Mouse (Mus musculus) CD4-positive, CD25-positive, alpha-beta regulatory T cell, adult 2 months (primary cell): Measurements from ENCODE around the gene Col19a1.
"Not testable (repeated sequence)": the region's sequence is repeated elsewhere in the genome, so short reads cannot be mapped to it uniquely, and the experiment has no call there.

ENCODE experiments used
- DNase-seq: peaks from one replicate; pipeline ENCODE4 v3.0.0-alpha.2; 2012; ENCODE audit warnings: low read depth, low spot score

Col19a1 gene

DNA sequence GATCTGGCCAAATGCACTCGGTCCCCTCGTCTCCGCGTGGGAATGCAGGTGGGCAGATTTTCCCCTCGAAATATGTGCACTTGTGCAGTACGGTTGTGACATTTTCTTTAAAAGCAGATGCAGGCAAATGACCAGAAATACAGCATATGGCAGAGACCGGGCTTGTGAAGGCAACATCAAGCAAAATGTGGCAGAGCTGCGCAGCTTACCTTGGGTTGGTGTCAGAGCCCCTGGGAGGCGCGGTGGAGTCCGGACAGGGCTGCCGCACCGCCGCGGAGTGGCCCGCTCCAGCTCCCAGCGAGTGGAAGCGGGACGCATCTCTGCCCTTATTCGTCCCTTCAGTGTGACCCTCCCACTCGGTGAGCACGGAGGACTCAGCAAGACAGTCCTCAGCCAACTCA is at the start of gene Col19a1:
Col19a1 (minus strand) TSS at position 332 of the 401 bp plus-strand sequence.
- DNase-seq, result no peak

DNA sequence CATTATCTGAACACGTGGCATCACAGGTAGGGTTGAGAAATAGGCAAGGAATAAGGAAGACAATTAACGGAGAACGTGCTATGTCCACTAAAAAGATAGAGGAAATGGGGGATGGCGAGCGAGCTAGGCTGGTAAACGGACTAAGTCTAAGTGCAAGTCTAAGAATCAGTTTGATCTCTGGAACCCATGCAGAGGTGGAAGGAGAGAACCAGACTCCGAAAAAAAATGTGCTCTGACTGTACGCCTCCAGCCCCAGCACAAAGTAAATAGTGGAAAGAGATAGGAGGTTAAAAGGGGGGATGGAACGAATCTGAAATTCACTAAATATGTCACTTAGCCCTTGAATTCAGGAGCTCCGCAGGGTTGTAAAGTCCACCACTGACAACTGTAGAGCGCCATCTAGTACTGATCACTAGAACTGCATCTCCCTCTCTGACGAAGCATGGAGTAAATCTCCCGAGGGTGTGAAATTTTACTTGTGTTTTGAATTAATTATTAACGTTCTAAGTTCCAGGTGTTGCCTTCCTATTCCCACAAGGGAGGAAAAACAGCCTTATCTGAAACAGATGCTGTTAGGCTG is 46.4 kb upstream of the Col19a1 start:
- DNase-seq, result no peak

DNA sequence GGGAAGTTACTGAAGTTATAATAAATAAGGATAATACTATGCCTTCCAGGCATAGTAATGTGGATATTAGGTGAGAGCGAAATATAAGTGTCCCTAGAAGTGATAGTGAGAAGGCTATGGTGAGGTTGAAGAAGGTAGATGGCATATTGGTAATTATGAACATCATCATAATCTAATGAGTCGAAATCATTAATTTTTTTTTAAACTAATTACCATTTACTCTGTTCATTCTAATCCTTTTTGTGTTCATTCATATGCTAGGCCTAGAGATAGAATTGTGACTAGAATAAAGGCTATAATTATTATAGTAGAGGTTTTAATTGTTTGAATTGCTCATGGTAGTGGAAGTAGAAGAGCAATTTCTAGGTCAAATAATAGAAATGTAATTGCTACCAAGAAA is 25.3 kb upstream of the Col19a1 start:
- not testable (repeated sequence) for DNase-seq

DNA sequence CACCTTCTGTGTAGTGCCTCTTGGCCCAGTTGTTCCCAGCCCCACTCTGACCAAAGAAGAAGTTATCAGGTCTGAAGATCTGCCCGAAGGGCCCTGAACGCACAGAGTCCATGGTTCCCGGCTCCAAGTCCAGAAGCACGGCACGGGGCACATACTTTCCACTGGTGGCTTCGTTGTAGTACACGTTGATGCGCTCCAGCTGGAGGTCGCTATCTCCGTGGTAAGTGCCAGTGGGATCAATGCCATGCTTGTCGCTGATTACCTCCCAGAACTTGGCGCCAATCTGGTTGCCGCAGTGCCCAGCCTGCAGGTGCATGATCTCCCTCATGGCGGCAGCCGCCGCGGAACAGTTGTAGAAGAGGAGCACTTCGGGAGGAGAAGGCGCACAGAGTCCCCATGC is 7.8 kb upstream of the Col19a1 start:
- no peak for DNase-seq

DNA sequence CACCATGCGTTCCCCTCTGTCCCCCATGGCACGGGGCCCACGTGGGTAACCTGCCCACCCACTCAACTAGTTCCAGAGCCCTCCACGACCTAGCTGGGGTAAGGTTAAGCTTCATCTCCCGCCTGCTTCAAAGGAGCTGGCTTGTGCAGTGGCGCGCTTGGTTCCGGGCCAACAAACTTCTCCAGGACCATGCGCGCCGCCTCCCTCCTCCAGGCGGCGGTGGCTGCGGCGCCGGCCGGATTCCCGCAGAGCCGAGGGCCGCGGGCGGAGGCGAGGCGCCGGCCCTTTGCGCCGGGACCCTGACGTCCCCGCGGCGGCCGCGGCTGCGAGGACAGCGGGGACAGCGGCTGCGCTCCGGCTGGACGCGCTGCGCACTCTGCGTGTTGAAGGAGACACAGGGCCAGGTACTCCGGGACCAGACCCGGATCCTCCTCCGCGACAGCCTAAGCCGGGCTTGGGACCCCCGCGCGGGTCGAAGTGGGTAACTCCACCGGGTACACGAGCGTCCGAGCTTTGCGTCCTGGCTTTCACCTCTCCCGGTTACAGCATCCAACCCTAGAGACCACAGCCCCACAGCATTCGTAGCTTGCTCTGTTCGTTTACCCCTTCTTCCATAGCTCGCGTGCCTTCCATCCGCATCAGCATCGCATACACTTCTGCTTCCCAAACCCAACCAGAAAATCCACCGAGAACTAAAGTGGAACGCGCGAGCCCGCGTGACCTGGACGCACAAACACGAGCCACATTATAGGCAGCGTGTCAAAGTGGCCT is 717 bp downstream of the Col19a1 start:
- DNase-seq, result no peak

DNA sequence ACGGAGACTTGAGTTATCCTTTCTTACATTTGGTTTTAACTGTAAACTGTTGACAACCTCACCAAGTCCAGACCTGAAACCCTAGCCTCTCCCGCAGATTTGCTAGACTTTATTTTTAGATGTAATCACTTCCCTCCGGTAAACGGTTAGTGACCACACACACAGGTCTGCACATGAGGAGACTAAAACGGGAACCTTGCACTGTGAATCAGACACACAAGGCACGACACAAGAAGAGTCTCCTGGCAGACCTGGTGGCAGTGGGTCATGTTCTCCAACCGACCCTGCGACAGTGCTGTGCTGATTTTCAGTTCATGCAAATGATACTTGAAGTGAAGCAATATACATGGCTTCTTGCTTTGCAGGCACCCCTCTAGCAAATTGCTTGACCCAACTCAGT is 14.7 kb downstream of the Col19a1 start:
- DNase-seq, result no peak

DNA sequence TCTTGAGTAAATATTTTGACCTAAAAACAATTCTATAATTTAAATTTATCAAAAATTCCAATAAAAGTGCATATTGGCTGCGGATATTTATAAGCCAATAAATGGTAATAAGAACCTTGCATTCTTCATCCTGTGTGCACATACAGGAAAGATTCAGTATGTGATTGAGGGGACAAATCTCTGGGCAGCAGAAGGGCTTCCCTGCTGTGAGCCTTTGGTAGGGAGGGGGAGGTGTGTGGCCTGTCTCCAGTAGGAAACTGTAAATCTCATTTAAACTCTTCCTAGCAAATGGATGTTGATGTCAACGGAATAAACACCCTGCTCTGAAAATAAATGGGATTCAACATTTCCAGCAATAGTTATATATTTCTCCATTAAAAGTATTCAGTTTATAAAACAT is 23.2 kb downstream of the Col19a1 start:
- no peak for DNase-seq

DNA sequence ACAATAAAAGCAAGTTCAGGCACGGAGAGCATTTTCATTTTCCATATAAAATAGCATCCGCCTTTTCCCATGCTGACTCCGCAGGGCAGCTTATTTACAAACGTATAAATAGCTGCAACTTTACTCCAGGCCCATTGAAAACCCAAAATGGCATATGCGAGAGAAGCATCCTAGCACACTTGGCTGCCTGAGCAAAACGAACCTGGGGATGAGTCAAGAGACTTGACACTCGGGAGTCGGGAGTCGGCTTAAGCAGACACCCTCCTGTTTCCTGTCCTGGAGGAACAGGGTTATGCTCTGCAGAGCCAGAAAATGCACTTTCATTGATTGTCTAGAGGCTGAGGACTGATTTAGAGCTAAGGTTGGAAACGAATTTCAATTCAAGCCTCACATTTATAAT is 29.3 kb downstream of the Col19a1 start:
- DNase-seq, result no peak

DNA sequence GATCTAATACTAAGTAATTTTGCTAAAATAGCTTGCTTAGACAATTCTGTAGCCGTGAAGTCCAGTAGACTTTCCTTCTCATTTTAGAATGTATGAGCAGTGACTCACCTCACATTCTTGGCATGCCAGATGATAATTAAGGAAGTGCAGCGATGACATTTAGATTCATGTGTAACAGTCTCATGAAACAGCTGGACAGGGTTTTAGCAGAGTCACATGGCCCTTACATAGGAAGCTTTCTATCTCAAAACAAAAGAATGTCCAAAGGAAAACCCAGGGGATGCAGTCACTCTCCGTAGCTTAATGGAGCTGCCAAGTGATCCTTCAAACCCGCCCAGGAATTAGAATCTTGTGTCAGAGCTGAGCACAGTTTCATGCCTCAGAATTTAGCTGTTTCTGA is 33.8 kb downstream of the Col19a1 start:
- no peak for DNase-seq

DNA sequence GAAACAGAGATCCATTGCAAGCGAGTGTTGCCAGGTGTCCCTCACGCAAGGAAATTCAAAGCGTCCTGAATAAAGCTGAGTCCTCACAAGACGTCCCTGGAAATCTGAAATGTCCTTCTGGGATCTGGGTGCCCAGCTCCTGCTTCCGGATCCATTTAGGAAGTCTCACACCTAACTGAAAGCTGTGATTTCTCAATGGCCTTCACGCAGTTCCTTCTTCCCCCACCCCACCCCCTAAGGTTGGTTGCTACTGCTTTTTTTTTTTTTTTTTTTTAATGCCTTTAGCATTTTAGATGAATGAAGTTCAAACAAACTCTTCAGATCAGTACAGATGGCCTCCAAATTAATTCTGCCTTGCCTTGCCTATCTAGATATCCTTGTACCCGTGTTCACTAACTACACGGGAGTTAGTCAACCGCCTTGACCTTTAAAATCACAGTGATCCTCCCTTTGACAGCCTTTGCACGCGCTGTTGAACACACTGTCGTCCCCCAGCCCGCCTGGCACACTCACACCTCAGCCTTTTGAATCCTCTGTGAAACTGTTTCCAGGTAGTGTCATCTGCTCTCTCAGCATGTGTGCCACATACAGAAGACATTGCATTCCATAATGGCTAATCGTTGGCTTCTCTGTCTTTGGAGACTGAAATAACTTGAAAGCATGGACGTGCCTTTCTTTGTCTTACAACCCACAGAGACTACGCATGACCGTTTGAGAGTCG is 36.6 kb downstream of the Col19a1 start:
- DNase-seq, result no peak

DNA sequence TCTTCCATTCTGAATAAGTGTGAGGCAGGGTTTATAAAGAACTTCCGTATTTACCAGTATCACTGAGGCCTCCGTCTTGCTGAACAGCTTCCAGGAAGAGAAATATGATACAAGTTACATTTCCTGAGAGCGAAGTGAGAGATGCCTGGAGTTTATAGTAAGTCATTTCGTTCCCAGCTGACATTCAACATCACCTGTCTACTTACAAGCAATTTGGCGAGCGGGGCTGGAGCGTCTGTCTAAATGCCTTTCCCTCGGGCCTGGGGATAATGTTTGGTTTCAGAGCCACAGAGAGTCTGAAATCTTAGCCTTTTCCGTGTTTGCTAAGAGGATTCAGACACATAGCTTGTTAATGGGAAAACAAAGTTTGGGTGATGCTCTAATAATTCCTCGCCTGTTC is 37.2 kb downstream of the Col19a1 start:
- no peak for DNase-seq

DNA sequence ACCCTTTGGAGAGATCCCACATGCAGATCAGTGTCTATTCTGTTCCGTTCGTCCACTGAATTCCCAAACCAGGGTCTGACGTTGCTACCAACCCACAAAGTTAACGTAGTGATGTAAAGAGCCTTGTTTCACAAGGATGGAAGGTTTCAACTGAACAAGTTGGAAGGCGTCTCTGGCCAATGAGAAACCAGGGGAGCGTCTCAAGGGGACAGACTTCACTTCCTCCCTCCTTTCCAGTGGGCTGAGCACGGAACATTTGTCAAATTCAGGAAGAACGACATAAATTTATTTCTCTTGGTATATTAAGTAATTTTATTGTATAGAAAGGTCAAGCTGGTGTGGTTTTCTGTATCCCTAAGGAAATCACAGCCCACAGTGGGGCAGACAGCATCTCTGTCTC is 38.2 kb downstream of the Col19a1 start:
- DNase-seq, result no peak

DNA sequence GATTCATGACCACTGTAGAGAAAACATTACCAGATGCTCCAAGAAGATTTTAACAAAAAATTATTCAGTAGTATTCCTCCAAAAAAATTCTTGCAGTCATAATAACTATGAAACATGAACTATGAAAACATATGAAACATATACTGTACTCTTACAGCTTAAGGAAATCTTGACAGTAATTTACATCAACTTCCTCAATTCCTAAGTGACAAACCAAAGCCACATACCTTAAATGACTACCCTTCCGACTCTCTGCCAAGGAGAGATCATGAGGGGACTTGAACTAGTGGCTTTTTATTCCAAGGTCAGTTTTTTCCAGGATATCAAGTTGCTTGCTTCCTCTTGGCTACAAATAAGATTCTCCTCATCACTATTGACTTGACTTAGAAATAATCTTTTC is 39.7 kb downstream of the Col19a1 start:
- DNase-seq, result no peak

DNA sequence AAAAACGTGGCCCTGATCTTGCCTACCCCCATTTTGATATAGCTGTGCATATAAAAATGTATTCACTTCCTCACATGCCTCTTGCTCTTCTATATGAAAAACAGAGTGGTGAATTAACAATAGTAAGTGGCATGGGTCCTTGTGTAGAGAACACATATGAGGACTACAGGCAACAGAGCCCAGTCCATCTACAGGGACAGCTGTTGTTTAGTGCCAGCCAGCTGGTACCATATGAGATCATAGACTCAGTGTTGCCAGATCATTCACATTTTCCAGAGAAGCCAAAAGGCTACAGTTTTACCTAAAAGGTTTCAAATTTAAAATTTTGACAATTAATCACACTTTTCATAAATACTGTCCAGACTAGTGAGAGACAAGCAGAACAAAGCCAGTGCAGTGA is 47.4 kb downstream of the Col19a1 start:
- DNase-seq, result no peak

DNA sequence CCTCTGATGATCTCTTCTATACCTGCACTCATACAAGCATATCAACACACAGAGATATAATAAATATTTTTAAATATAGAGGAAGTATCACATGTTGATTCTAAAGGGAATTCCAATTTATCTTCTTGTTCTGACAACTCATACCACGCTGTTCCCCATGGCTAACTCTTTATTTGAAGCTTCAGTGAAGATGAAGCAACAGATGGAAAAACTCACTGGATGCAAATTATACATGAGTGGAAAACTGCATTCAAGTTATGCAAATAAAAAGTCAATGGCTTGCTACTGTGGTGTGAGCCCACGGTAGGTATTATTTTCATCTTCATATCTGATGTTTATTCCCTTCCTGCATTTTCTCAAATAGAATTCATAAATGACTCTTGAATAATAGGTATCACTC is 60.1 kb downstream of the Col19a1 start:
- DNase-seq, result no peak

DNA sequence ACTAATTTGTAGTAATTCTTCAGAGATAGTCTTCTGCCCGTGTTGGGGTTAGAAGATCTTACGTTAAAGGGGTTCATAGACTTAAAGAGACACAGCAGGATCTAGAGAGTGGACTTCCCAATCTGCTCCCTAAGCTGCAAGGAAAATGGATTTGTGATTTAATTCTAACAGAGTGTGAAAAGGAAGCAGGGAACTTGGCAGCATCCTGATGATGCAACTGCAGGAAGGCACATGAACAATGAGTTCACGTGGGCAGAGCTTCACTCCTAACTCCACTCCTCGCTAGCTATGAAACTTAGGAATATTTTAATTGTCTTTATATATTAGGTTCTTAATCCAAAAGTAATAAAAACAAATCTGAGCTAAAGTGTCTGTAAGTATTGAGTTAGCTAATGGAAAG is 69.8 kb downstream of the Col19a1 start:
- no peak for DNase-seq

DNA sequence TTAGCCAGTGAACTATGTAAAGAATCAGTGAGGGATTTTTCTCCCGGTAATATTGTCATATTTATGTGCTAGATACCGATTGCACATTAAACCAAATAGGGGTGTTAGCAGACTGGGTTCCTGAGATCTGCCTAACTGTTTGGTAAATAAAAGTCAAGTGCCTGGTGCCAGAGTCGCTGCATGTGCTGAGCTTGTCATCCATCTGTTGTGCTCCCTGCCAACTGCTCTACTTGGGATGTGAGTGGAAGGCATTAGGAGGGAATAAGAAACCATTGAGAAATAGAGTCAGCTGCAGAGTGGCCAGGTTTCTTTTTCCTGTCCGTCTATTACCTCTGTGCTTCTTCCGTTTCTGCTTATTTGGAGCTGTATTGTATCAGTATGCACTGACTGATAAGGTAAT is 71.9 kb downstream of the Col19a1 start:
- DNase-seq, result no peak

DNA sequence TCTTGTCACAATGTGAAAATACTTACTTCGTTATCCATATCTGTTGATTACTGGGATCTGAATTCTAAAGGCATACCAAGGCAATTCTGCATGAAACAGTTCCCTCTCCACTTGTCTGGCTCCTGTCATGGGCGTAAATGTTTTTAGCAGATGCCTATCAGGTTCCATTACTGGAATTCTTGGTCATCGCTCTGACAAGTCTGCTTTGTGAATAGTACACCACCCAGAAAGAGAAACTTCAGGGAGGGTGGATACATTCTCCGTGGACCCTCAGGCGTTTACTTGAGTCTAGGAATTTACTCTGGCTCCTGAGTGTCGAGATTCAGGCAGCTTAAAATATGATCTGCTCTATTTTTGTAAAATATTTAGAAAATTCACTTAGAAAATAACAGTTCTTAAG is 75.7 kb downstream of the Col19a1 start:
- DNase-seq, result no peak

DNA sequence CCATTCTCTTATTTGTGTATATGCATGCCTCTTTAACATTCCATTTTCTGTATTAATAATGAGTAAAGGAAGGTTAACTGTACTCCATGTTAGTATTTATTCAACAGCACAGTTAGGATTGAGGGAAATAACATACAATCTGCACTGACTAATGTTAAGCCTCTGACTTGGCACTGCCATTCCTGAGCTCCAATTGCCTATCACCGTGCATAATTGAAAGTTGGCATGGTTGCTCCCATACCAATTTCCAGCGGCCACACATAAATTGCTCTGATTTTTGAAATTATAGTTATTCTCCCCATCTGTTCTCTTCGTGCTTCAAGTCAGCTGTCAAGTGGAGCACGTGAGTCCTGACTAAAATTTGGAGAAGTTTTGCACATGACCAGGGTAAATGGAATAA is 91.9 kb downstream of the Col19a1 start:
- no peak for DNase-seq

DNA sequence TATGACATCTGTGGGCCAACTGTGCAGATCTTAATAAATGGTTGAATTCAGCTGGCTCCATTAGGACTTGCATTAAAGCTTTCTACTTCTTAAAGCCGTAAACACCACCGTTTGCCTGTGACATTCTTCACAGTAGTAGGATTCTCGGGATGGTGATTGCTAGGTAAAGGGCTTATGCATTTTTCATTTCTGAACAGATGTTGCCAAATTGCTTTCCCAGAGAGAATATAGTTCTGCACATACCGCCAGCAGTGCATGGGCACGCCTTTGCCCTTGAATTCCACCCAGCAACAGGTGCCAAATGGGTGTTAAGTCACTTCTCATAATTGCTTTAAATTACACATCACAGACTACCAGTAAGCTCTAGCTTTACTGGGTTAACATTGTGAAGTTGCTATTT is 103.1 kb downstream of the Col19a1 start:
- no peak for DNase-seq

DNA sequence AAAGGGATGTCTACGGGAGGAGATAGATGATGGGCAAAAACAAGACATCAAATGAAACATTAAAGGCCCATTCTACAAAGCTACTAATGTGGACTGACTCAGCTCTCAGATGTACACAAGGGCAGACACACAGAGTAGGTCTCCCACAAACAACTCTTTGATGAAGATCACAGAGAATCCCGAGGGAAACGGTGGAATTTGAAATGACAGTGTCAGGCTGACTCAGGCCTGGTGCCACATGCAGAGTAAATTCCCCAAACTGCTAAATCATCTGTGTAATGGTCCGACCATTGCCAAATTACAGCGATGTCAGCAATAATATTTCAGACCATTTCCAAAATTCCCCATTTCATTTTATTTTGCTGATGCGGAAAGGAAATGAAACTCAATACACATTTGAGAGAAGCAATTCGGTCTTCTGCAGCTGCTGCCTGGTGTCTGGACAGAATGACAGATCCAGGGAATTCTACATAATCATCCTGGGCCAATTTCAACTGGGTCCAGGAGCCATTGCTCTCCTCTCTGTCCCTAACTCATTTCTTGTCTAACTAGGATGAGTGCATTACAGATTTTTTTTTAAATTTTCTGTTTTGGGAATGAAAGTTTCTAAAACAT is 116.1 kb downstream of the Col19a1 start:
- no peak for DNase-seq

DNA sequence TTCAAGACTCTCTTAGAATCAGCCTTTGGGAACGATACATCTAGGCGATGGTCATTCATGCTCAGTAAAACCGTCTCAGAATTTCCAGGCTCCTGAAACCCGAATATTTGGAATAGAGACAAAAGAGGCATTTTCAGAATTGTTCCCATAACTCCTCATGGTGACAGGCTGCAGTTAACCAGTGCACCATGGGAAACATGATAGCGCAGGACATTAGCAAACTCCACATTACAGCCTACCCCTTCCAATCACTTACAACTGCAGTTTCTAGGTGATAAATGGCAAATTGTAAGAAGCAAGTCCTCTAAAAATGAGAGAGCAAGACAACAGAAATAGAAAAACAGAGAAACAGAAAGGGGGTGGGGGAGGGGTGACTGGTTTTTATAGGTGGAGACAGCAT is 116.6 kb downstream of the Col19a1 start:
- no peak for DNase-seq
